Mouse (Mus musculus) CD8-positive naive resting alpha-beta T cell, adult 2 months (primary cell): ENCODE results near the gene Sf3a3.
"Not testable (repeated sequence)": the region's sequence is repeated elsewhere in the genome, so short reads cannot be mapped to it uniquely, and the experiment has no call there.

Source experiments
- DNase-seq, 2 experiments: peaks; one replicate each; pipeline ENCODE4 v3.0.0; 2022; ENCODE audit warnings: low read depth in 2 of 2, low spot score in 2 of 2

Sf3a3 gene

DNA sequence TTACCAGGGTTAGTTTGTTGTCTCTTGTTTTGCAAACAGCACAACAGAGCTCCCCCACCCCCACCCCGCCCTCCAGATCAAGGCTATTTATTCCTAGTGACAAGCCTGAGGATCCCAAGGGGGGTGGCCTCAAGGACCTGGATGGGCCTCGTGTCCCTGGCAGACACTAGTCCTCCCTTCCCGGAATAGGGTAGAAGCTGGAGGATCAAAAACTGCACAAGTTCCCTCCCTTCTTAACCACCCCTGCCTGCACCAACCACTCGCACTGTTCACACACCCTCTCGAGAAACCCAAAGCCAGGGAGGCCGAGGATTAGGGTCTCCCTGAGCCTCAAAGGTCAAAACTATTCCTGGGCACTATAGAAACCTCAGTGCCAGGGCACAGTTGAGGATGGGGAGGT lies 14.8 kb upstream of the Sf3a3 start:
- no peak for DNase-seq

DNA sequence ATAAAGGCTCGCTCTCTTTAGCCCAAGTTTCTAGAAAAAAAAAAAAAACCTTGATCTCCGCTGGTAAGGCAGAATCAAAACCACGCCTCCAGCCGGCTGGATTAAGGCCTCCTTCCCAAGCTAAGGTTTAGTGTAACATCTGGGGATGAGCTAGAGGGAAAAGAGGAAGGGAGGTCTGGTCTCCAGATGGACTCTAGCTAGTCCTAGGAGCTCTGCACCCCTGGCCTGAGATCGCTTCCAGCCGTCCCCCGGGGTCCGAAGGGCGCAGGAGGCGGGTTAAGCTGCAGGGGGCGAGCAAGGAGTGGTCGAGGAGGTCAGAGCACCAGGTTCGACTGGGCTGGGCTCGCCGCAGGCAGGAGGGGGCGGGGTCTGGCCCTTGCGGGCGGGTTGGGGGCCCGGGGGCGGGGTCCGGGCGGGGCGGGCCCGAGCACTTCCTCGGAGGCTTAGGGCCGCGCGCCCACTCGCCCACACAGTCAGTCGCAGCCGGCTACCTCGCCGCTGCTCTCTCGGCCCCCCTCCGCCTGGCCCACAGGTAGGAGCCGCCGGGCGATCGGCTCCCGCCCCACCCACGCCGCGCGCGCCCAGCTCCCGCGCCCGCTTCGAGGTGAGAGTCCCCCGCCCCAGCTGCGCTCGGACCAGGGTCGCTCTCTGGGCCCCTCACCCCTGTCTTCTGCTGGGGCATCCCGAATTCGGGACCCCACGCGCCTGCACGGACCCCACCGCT lies 14.2 kb upstream of the Sf3a3 start, which contains the start of gene Fhl3:
Gene Fhl3, plus strand, starts transcription at position 454 of the 724 bp plus-strand sequence.
- DNase-seq = peak; percentile 21 to 24

DNA sequence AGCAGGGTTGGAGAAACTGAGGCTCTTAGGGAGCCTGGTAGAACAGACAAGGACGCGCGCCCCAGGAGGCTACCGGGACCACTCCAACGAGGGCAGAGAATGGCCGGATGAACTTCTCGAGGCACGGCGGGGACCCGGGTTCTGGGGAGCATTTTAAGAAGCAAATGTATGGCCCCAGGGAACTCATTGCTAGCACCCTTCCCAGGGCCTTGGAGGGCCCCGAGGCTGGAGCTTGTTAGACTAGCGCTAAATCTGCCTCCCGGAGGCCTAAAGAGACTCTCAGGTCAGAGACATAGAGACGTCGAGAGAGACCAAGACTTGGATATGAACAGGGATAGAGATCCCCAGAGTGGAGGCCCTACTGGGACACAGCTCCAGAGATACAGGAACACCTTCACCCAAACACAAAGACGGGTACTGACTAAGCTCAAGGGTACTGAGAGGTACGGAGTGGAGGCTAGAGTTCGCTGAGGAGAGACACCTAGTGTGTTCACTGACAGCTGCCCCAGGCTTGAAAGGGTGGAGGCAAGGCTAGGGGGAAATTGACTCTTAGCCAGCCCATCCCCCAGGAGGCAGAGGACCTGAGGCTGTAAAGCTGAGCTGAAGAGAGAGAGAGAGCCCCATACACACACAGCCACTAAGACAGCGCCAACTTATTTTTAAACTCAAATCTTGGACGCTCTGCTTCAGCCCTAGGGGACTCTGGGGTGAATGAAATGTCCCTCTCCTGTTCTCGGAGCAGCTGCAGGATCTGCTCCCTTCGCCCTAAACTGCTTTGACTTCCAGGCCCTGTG lies 13.3 kb upstream of the Sf3a3 start:
- no peak for DNase-seq

DNA sequence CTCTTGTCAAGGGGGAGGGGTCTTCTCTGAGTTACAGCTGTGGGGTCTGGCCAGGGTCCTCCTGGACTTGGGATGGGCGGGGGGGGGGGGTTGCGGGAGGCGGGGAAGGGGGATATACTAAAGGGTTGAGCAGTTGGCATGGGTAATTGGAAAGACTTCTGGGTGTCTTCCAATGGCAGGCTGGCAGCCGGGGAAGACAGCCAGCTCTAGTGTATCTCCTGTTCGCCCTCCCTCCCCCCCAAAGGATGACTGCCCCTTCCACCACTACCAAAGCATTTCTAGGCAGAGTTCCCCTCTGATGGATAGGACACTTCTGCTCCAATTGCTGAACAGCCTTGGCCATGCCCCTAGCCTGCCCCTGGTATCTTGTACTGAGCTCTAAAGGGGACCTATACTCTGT lies 12.7 kb upstream of the Sf3a3 start:
- DNase-seq = no peak

DNA sequence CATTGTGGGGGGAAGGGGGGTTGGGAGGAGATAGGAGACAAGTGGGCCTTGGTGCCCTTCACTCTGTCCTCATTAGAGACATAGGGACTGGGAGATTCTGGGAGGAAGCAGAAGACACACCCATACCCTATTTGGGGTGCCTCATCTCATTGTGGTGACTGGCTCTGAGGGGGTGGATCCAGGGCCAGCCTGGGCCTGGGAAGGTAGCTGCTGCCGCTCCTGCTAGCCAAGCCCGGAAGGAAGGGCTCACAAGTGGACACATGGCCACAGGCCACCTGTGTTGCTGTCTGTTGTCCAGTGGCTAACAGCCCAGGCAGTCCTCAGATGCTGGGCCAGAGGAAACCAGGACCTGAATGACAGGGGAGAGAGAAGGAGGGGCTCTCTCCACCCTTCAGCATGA lies 11.2 kb upstream of the Sf3a3 start:
- DNase-seq = no peak

DNA sequence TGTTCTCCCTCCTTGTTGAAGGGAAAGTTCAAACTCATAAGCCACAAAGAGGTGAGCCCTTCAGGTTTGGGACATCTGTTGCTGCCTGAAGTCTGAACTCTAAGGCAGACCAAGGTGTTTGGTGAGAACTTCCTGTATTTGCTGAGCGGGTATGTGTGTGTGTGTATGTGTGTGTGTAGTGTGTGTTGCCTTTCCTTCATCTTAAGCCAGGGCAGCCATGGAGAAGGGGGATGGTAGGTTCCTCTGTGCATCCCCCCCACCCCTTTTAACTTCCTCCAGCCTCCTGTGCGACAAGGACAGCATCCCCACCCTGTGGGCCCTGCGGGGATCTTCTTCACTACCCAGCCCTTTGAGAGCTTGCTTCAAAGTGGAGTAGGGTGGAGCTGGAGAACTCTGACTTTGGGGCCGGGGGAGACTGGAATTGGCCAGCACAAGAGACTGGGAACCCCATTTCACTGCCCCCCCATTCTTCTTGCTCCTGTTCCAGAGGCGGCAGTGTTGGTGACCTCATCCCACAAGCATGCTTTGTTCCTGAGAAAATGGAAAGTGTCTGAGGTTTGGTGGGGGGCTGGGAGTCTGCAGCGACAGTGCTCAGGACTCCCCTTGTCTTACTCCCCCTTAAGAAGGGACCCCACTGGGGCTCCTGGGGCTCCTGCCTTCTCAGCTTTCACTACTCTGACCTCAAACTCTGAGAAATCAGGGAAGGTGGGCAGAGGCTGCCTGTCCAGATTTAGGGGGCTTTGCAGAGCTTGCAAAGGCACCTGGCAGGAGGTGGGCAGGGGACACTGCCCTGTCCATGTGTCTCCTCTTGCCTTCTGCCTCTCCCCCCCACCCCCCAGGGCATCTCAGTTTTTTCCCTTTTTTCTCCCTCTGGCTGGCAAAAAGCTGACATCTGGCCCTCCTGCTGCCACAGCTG lies 10.4 kb upstream of the Sf3a3 start:
- DNase-seq = peak; percentile 34 to 44

DNA sequence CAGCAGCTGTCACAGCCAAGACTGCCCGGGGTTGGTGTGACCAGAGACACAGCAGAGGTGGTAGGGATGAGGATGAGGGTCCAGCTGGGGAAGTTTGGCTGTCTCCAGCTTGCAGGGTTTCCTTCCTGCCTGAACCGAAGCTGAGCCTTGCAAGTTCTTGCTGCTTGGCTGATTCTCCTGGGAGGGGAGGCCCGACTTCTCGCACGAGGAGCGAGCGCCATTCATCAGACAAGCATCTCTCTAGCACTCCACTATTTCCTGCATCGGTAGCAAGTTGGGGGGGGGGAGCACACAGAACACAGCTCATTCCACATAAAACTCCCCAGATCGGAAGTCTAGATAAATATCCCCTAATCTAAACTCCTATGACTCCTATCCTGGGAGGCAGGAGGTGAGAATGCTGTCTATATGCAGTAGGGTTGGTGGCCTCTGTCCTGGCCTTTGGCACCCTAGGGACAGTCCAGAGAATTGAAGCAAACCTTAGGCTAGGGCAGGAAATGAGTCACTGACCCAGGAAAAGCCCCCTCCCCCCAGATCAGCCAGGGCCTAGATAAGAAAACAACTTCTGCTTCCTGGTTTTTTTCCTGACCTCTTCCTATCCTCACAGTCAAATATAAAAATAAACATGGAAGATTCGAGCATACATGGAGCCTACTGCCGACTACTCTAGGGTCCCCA lies 9.6 kb upstream of the Sf3a3 start:
- DNase-seq = no peak

DNA sequence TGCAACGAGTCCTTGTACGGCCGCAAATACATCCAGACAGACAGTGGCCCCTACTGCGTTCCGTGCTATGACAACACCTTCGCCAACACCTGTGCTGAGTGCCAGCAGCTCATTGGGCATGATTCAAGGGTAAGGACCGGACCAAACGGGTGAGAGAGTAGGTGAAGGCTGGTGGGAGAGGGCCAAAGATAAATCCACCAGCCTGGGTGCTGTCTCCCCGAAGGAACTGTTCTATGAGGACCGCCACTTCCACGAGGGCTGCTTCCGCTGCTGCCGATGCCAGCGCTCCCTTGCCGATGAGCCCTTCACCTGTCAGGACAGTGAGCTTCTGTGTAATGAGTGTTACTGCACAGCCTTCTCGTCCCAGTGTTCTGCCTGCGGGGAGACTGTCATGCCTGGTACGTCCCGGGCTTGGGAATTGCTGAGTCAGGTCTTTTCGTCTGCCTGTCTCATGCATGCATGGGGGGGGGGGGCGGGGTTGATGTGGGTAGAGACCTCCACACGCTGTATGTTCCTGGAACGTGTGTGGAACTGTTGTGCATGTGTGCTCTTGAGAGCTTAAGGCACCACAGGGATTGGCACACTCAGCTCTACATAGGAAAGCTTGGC lies 8.8 kb upstream of the Sf3a3 start:
- DNase-seq = no peak

DNA sequence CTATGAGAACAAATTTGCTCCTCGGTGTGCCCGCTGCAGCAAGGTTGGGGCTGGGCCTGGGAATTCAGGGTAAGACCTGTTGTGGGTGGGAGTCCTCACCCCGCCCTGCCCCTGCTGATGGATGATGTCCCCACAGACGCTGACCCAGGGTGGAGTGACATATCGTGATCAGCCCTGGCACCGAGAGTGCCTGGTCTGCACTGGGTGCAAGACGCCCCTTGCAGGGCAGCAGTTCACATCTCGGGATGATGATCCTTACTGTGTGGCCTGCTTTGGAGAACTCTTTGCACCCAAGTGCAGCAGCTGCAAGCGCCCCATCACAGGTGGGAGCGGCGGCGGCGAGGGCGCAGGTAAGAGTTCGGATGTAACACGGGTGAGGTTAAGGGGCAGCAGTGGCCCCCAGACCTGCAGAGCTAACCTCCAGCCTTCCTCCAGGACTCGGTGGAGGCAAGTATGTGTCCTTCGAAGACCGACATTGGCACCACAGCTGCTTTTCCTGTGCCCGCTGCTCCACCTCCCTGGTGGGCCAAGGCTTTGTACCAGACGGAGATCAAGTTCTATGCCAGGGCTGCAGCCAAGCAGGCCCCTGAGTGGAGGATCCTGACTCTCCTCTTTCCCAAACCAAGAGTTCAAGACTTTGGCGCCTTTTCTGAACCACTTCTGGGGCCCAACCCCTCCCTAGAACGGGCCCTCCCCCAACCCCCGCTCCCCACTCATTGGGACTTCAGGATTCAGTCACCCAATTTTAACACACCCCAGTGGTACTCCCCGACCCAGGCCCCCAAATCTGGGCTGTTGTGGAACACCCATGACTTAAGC lies 7.0 kb upstream of the Sf3a3 start:
- DNase-seq = not testable (repeated sequence)

DNA sequence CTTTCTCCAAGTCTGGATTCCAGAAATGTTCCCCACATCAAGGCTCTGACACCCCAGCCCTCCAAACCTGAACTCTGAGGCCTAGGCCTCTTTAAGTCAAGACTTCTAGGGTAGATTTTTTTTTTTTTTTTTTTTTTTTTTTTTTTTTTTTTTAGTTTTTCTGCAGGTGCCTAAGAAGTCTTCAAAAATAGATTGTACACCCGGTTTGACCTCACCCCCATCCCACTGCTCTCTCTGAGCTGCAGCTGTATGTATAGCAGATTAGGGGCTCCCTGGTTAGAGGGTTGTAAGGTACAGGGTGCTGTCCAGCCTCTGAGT lies 6.4 kb upstream of the Sf3a3 start:
- not testable (repeated sequence) for DNase-seq

DNA sequence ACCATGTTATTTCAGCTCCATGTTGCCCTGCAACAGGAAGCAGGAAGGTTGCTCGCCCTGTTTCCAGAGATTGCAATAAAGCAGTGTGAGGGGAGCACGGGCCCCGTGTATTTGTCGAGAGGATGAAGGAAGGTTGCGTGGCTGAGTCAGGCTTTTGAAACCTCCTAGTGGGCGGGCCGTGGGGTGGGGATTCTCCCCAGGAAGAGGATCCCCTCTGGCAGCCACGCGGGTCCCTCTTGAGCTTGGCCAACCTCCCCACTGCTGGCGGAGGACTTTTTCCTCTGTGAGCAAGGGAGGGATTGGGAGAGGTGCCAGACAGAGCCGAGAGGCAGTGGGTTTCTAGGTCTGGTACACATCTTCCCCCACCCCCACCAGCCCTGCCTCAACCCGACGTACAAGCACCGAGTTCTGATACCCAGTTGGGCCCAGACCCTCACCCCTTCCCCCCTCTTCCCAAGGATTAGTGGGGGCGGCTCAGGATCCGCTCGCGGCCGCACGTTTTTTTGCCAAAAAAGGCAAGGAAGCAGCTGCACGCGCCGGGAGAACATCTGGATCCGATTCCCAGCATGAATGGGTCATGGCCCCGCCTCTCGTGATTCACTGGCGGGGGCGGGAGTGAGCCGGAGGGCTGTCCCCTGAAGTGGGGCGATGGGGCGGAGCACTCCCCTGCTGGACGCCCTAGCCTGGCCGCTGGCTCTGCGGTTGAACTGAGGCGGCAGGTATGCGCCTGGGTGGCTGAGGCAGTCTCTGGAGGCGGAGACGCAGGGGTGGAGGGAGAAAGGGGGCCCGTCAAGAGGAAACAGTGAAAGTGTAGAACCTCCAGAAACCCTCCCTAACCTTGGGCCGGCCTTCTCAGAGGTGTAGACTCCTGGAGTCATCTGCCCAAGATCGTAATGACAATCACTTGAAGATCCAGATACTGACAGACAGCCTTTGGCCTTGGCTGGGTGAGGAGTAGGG lies 5.8 kb upstream of the Sf3a3 start:
- DNase-seq = peak; percentile 32 to 41

DNA sequence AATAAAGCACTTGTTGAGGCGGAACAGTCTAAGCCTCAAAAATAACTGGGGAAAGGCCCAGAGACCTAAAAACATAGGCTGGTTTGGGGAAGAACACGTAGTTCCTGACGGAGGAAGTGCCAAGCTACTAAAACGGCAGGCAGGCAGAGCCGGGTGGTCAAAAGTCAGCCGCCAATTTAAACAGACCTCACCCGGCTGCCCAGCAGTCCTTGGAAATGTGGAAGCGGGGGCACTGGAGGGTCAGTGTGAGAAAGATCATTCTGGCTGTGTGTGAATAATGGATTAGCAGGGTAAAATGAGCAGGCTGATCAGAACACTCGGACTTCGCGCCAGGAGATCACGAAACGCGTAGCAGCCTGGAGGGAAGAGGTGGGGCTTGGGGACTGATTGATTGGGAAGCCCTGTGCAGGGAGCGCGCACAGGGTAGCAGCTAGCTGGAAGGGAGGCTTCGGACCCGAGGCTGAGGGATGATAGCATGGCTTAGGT lies 4.6 kb upstream of the Sf3a3 start:
- no peak for DNase-seq

DNA sequence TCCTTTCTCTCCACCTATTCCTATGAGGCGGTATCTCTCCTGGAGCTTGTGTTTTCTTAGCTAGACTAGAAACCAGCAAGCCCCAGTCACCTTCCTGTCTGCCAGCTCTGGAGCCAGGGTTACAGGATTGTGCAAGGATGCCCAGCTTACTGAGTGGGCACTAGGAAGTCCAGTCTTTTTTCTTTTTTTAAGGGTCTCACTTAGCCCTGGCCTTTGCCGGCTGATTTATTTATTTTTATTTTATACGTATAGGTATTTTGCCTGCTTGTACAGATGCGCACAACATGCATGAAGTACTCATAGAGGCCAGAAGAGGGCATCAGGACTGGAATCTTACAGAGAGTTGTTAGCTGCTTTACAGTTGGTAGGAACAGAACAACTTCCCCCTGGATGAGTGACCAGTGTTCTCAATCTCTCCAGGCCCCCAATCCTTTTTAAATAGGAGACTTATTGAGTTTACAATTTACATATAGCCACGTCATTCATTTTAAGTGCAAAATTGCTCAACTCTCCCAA lies 3.7 kb upstream of the Sf3a3 start:
- peak; percentile 35 to 63 for DNase-seq

DNA sequence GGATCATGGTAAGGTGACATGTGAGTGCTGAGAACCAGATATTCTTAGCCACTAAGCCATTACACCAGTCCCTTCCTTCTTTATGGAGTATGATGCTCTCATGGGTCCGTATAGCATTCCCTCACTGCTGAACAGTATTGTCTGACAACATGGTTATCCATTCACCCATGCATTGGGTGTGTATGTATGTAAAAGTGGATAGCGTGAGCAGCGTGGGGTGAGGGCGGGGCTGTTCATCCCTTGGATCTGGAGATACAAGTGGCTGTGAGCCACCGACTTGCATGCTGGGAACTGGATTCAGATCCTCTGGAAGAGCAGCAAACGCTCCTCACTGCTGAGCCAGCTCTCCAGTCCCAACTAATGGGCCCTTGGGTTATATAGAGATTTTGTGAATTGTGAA lies 2.0 kb upstream of the Sf3a3 start:
- no peak for DNase-seq

DNA sequence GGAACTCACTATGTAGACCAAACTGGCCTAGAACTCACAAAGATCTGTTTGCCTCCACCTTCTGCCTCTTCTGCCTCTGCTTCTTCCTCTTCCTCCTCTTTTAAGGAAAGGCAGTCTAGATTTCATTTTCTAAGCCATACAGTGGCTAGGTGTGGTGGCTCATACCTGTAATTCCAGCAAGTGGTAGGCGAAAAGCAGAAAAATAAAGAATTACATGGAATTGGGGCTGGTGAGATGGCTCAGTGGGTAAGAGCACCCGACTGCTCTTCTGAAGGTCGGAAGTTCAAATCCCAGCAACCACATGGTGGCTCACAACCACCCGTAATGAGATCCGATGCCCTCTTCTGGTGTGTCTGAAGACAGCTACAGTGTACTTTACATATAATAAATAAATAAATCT lies 726 bp upstream of the Sf3a3 start:
- not testable (repeated sequence) for DNase-seq

DNA sequence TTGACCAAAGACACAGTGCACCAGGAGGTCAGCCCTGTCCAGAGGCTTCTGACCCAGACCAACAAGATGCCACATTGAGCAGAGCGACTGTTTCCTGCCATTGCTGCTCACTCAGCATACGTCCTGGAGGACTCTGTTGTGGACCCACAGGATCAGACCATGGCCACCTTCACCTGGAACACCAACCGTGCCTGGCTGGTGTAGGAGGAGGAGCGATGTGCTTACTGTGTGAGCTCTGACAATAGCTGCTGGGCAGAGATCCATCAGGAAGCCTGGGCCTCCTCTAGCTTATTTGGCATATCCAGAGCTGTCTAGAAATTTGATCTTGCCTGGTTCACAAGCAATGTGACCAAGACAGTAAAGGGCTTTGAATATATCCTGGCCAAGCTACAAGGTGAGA lies 4.5 kb downstream of the Sf3a3 start:
- no peak for DNase-seq

DNA sequence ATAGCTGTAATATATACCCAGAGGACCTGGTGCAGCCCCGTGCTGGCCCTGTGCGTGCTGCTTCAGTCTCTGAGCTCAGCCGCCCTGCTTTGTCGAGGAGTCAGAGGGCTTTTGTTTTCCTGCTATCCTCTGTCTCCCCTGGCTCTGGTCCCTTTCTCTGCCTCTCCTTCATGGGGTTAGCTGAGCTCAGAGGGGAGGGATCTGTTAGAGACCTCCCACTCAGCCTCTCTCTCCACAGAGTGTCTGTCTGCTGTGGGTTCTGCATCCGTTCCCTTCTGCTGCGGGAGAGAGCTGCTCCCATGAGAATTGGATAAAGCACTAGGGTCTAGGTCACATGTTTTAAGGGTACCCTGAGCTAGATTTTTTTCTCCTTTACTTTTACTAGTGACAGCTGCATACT lies 11.5 kb downstream of the Sf3a3 start:
- no peak for DNase-seq

DNA sequence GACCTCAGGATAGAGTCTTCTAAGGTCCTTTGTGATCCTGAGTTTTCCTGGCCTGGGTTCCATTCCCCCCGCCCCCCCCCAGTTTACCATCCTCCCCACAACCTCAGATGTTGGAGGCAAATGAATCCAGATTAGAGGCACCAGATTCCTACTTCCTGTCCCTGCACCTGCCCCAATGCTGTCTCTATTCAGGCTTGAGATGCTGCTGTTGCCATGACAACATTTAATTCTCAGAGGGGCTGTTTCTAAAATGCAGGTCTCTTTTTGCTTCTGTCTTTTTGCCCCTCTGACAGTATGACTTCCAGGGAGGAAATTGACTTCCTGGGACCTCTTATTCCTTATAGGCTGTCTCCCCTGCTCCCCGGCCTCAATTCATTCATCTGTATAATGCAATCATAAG lies 22.4 kb downstream of the Sf3a3 start:
- no peak for DNase-seq
